Mouse (Mus musculus) heart, embryonic 15.5 days (tissue): ENCODE measurements around the gene Grik1. TPM values are rescaled to one million over a fixed set of nuclear protein-coding genes. Genes with fewer than 3 reads are reported as not detected.

ENCODE experiments used
- ATAC-seq: fragments of 200-750 bp; cut with Nextera tagmentation; replicated peaks from 2 replicates; pipeline ENCODE4 v1.8.0; 2017; ENCODE audit warnings: low read depth, moderate TSS enrichment; ENCODE audit not compliant: insufficient number of reproducible peaks, insufficient read depth, low FRiP score
- H3K27ac ChIP-seq: fragments of 300-500 bp; sonication (generic); 2 replicates; pipeline ENCODE4 v1.5.1; 2015; ENCODE audit warnings: mild to moderate bottlenecking, inconsistent platforms
- H3K27me3 ChIP-seq: fragments of 300-500 bp; sonication (generic); 2 replicates; pipeline ENCODE4 v1.6.1; 2015; ENCODE audit warnings: inconsistent platforms
- H3K36me3 ChIP-seq: fragments of 300-500 bp; sonication (generic); 2 replicates; pipeline ENCODE4 v1.6.1; 2015; ENCODE audit warnings: mild to moderate bottlenecking, inconsistent platforms
- H3K4me1 ChIP-seq: fragments of 300-500 bp; sonication (generic); replicated peaks from 2 replicates; pipeline ENCODE4 v1.6.1; 2015; ENCODE audit warnings: inconsistent platforms
- H3K4me2 ChIP-seq: fragments of 300-500 bp; sonication (generic); 2 replicates; pipeline ENCODE4 v1.6.1; 2015; ENCODE audit warnings: inconsistent platforms, mild to moderate bottlenecking, moderate library complexity
- H3K4me3 ChIP-seq: fragments of 300-500 bp; sonication (generic); 2 replicates; pipeline ENCODE4 v1.5.1; 2015; ENCODE audit warnings: mild to moderate bottlenecking, inconsistent platforms
- H3K9ac ChIP-seq: fragments of 300-500 bp; sonication (generic); 2 replicates; pipeline ENCODE4 v1.6.1; 2015; ENCODE audit warnings: mild to moderate bottlenecking, inconsistent platforms
- H3K9me3 ChIP-seq: fragments of 300-500 bp; sonication (generic); replicated peaks from 2 replicates; pipeline ENCODE4 v1.6.1; 2016; ENCODE audit warnings: inconsistent platforms
- WGBS: fragments of 180-500 bp; shearing (Covaris S2); methylation state at CpG from one replicate; pipeline ENCODE4 v1.1.7; 2015; ENCODE audit warnings: mixed read lengths; 5-methylcytosine and 5-hydroxymethylcytosine counted together
- polyA plus RNA-seq: library from polyadenylated mRNA; unstranded; fragments of >200 nt; fragmentation: Nextera tagmentation; extraction: Ambion mirVana; gene quantifications from 2 replicates; pipeline ENCODE4 v1.2.1, GENCODE M21; 2015

Gene Grik1
- polyA plus RNA-seq, 1 experiment from 2014 or later: 0.23 TPM

DNA sequence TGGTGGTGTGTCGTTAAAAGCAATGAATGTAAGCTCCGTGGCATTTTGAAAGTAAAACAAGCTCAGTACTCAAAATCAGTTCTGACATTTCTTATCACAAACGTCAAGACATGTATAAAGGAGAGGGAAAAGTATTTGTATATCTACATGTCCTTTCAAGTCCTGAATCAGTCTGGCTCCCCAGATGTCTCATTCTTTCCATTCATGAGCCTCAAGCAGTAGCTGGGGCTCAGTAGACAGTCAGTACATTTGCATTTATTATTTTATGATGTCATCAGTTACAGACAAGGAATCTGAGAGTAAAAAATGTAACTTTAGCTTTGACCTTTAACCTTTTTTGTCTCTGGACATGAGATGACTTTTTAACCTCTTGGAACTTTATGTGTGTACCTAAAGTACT, 68.1 kb downstream of the Grik1 start:
- Histone ChIP-seq H3K9ac (no peak overlapping the region), H3K4me1 (no peaks in the 10 kb centered on the region), H3K4me2 (no peak overlapping the region), H3K36me3 (no peaks in the 10 kb centered on the region), H3K4me3 (no peak overlapping the region), H3K9me3 (no peaks in the 10 kb centered on the region), H3K27ac (no peak overlapping the region), H3K27me3 (no peaks in the 10 kb centered on the region)
- no peak for ATAC-seq
- WGBS: 46% methylated on average over 3 of the region's 3 CpGs

DNA sequence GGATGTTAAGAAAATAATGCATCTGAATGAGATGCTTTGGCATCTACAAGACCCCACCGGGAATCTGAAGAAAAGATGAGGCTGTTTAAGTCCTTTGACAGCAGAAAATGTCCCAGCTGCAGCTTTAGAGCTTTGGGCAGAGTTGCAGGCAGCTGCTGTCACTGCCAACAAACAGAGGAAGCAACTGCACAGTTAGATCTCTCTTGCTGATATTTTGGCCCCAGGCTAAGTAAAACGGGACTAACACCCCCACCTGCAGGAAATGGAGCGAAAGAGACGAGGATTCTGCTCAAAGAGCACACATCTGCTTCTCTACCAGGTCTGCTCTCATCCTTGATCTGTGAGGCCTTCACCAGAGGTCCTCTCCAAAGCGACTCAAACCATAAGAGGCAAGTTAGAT, 77.5 kb downstream of the Grik1 start:
- WGBS: 47% methylated on average over 5 of the region's 5 CpGs
- H3K27ac ChIP-seq: no peak overlapping the region
- no peak for ATAC-seq
- no peak overlapping the region for H3K9ac ChIP-seq
- H3K36me3 ChIP-seq: no peaks in the 10 kb centered on the region
- H3K4me1 ChIP-seq: no peaks in the 10 kb centered on the region
- no peaks in the 10 kb centered on the region for H3K27me3 ChIP-seq
- no peak overlapping the region for H3K4me2 ChIP-seq
- no peaks in the 10 kb centered on the region for H3K9me3 ChIP-seq
- H3K4me3 ChIP-seq: no peak overlapping the region

DNA sequence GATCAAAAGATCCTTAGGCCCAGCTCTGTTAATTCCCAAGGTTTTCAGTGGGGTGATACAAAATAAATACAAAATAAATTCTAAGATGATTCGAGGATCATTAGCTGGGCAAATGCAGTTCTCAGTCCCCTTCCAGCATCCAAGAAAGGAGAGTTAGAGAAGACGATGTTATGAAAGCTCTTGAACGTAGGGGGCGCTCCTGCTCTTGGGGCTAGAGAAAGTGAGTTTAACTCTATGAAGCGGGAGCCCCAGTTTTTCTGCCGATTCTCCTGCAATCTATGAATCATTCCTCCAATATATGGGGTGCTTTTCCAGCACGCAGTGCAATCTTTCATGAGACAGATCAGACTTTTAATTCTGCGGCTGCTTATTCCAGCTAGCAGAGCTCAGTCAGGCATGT, 78.2 kb downstream of the Grik1 start:
- no peaks in the 10 kb centered on the region for H3K36me3 ChIP-seq
- WGBS: 61% methylated on average over 8 of the region's 8 CpGs
- no peaks in the 10 kb centered on the region for H3K4me1 ChIP-seq
- H3K4me3 ChIP-seq: no peak overlapping the region
- no peak for ATAC-seq
- no peak overlapping the region for H3K27ac ChIP-seq
- H3K9ac ChIP-seq: no peak overlapping the region
- H3K4me2 ChIP-seq: no peak overlapping the region
- no peaks in the 10 kb centered on the region for H3K27me3 ChIP-seq
- H3K9me3 ChIP-seq: no peaks in the 10 kb centered on the region

DNA sequence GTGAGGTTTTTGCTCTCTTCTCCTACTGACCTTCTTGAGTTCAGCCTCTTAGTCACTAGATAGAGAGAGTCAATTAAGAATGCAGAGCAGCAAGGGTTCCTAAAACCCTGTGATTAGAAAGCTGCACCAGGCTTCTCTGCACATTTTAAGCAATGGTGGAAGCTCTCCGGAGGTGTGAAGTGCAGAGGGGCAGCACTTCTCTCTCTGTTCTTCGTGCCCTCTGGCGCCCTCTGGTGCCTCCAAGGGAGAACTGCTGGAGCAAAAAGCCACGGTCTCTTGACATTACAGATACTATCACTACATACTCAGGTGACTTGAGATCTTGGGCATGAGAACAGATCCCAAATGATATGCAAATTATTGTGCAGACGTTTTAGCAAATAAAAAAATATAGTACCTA, 85.7 kb downstream of the Grik1 start:
- WGBS: 5% methylated on average over 5 of the region's 5 CpGs
- no peaks in the 10 kb centered on the region for H3K4me1 ChIP-seq

DNA sequence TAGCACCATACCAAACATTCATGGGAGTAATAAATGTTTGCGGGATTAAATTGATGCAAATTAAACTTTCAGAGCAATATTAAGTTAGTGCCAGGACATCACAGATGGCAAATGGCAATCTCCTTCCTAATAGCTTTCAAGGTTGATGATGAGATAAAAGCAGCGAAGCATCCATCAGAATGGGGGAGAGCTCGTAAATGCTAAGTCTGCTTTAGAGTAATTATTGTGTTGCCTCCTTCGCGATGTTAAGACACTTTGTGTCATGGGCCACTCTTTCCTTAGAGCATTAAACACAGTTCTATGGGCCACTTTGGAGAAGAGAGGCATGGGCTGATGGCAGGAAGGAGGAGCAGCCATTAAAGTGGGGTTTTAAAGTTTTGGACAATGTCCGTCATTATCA, 86.1 kb downstream of the Grik1 start:
- Histone ChIP-seq H3K4me2 (no peak overlapping the region), H3K36me3 (no peaks in the 10 kb centered on the region), H3K27ac (no peak overlapping the region), H3K4me3 (no peak overlapping the region), H3K4me1 (no peaks in the 10 kb centered on the region), H3K27me3 (no peaks in the 10 kb centered on the region), H3K9me3 (no peaks in the 10 kb centered on the region), H3K9ac (no peak overlapping the region)
- no peak for ATAC-seq
- WGBS: 77% methylated on average over 6 of the region's 6 CpGs

More for the DNA sequence above, 85.7 kb downstream of the Grik1 start:
- no peaks in the 10 kb centered on the region for H3K36me3 ChIP-seq
- no peak overlapping the region for H3K4me2 ChIP-seq
- ATAC-seq: no peak
- no peak overlapping the region for H3K27ac ChIP-seq
- H3K9me3 ChIP-seq: no peaks in the 10 kb centered on the region
- H3K4me3 ChIP-seq: no peak overlapping the region
- no peaks in the 10 kb centered on the region for H3K27me3 ChIP-seq
- no peak overlapping the region for H3K9ac ChIP-seq

DNA sequence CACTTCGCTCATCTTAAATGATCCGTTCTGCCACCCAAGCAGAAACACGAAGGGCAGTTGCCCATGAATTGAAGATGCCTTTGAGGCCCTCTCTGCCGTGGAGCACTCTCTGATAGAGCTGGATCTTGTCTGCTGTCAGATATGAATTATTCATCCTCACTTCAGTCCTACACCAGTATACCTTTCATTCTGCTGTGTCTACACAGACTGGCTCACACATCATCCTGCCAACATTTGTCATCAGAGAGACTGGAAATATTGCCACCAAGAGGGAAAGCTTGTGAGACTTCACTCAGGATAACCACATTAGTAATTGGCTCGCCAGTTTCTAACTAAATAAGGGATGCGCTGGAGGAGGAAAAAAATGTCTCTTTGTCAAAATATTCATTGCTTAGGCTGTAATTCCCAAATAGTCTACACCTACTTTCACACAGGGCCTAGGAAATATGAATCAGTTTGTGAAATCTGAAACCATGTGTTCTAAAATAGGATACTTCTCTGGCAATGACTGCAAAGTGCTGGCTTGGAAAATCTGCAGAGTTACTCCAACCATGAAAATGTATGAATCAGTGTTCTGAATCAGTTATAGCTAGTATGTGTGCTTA, 102.5 kb downstream of the Grik1 start:
- H3K4me1 ChIP-seq: no peaks in the 10 kb centered on the region
- H3K36me3 ChIP-seq: no peaks in the 10 kb centered on the region
- no peak overlapping the region for H3K4me3 ChIP-seq
- 69% methylated on average over 6 of the region's 6 CpGs for WGBS
- ATAC-seq: no peak
- H3K27me3 ChIP-seq: no peaks in the 10 kb centered on the region
- H3K9ac ChIP-seq: no peak overlapping the region
- H3K27ac ChIP-seq: no peak overlapping the region
- no peaks in the 10 kb centered on the region for H3K9me3 ChIP-seq
- no peak overlapping the region for H3K4me2 ChIP-seq

DNA sequence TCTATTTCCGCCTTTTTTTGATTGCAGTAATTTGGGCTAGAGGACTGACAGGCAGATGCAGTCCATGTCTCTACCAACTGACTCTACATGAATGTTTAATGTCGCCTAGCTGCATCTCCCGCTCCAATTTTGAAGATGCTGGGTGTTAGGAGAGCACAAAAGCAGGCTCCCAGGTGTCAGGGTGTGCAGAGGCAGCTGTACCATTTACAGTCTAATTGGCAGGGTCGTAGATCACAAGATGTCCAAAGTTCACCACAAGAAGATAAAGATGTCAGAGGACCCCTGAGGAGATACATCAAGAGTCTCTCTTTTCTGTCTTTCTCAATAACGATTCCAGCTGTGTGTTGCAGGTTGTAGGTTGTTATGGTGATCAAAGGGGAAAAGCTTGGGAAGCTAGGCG, 111.3 kb downstream of the Grik1 start:
- Histone ChIP-seq H3K27ac (no peak overlapping the region), H3K27me3 (no peaks in the 10 kb centered on the region), H3K9me3 (no peaks in the 10 kb centered on the region), H3K4me1 (no peaks in the 10 kb centered on the region), H3K4me2 (no peak overlapping the region), H3K4me3 (no peak overlapping the region), H3K36me3 (no peaks in the 10 kb centered on the region), H3K9ac (no peak overlapping the region)
- ATAC-seq: no peak
- 64% methylated on average over 6 of the region's 6 CpGs for WGBS

DNA sequence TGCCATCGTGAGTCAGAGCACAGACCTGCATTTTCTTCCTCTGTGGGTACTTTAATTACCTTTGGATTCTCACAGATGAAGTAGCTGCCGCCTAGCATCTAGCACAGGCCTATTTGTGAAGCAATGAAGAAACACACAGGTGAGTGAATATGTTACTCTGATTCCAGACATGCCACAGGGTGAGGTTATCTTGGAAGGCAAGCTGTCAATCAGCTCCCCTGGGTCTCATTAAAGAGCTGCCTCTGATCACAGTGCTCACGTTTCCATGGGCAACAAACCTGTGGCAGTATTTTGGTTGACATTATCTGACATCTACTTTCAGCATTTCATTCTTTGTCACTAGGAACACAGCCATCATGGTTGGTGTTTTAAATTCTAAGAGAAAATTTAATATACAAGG, 112.7 kb downstream of the Grik1 start:
- Histone ChIP-seq H3K27me3 (no peaks in the 10 kb centered on the region), H3K36me3 (no peaks in the 10 kb centered on the region), H3K4me2 (no peak overlapping the region), H3K9me3 (no peaks in the 10 kb centered on the region), H3K4me1 (no peaks in the 10 kb centered on the region), H3K27ac (no peak overlapping the region), H3K9ac (no peak overlapping the region), H3K4me3 (no peak overlapping the region)
- 62% methylated on average over 3 of the region's 3 CpGs for WGBS
- no peak for ATAC-seq

DNA sequence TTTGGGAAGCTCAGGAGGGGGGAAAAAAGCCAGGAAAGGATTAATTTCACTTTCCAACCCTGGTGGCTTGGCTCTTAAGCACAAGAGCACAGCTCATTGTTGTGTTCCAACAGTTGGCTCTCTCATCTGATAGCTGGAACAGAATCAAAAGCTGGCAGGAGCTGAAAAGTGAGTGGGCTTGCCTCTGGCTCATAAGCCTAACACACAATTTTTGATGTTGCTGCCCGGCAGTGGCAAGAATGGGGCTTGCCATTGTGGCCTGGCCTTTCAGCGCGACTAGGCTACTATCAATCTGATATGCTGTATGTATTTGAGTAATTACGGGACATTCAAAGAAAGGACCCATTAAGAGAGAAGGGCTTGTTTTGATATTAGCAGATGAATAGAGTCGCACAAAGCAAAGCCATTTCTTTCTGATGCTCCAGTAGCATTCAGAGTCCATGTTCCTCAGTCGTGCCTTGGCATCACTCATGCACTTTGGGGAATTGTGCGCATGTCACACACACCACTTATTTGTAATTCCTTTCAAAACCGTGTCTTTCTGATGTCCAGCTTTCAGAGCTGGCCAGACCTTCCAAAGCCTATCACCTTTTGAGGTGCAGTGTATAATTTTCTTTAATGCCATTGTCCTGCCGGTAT, 115.9 kb downstream of the Grik1 start:
- Histone ChIP-seq H3K9me3 (no peaks in the 10 kb centered on the region), H3K4me1 (no peaks in the 10 kb centered on the region), H3K27ac (no peak overlapping the region), H3K4me2 (no peak overlapping the region), H3K9ac (no peak overlapping the region), H3K36me3 (no peaks in the 10 kb centered on the region), H3K27me3 (no peaks in the 10 kb centered on the region), H3K4me3 (no peak overlapping the region)
- ATAC-seq: no peak
- 78% methylated on average over 9 of the region's 9 CpGs for WGBS

DNA sequence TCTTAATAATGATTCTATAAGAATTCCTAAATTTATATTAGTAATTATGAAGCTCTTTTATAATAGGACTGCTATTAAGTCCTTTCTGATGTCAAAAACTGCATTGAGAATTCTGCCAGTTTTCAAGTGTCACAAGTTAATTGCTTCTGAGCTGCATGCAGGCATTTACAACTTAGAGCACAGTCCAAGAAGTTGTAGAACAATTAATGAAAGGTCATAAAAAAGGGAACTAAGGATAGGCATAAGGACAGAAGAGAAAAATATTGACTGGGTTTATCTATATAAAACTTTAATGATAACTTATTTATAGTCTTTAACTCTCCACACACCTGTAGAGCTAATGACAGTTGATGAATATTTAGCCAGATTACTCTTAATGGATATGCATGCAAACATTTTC, 123.5 kb downstream of the Grik1 start:
- Histone ChIP-seq H3K36me3 (no peaks in the 10 kb centered on the region), H3K27ac (no peak overlapping the region), H3K4me2 (no peak overlapping the region), H3K4me1 (no peaks in the 10 kb centered on the region), H3K9me3 (no peaks in the 10 kb centered on the region), H3K27me3 (no peaks in the 10 kb centered on the region), H3K4me3 (no peak overlapping the region), H3K9ac (no peak overlapping the region)
- ATAC-seq: no peak

DNA sequence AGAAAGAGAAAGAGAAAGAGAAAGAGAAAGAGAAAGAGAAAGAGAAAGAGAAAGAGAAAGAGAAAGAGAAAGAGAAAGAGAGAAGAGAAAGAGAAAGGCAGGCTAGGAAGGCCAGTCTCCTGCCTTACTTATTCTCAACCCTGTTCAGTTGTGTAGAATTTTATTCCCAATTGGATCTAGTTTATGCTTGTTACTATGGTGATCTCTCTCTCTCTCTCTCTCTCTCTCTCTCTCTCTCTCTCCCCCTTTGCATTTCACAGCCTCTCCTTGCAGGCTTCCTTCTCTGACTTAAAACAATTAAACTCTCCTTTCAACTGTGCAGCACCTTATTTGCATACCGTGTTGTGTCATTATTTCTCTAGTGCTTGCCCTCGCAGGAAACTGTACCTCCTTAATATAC, 147.5 kb downstream of the Grik1 start:
- Histone ChIP-seq H3K27me3 (no peaks in the 10 kb centered on the region), H3K4me3 (no peak overlapping the region), H3K4me1 (no peaks in the 10 kb centered on the region), H3K27ac (no peak overlapping the region), H3K9me3 (no peaks in the 10 kb centered on the region), H3K9ac (no peak overlapping the region), H3K4me2 (no peak overlapping the region), H3K36me3 (no peaks in the 10 kb centered on the region)
- ATAC-seq: no peak
- WGBS: 62% methylated on average over 2 of the region's 2 CpGs

DNA sequence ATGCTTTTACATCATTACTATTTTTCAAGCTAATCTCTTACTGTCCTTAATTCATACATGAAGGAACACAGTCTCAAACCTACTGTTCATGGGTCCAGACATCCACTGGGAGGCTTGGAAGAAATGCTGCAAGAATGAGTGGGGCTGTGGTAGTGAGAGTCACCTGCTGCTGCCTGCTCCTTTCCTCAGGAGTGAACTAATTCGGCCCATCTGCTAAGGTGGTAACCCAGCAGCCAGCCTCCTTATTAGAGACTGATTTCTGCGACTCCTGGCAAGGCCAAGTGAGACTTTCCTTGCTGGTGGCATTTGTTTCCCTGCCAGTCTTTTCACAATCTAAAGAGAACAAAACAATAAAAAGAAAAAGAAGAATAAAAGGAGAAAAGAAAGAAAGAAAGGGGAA, 147.9 kb downstream of the Grik1 start:
- ATAC-seq: no peak
- Histone ChIP-seq H3K4me2 (no peak overlapping the region), H3K27me3 (no peaks in the 10 kb centered on the region), H3K9me3 (no peaks in the 10 kb centered on the region), H3K4me1 (no peaks in the 10 kb centered on the region), H3K27ac (no peak overlapping the region), H3K4me3 (no peak overlapping the region), H3K9ac (no peak overlapping the region), H3K36me3 (no peaks in the 10 kb centered on the region)
- WGBS: 49% methylated on average over 2 of the region's 2 CpGs
